Mouse (Mus musculus): ENCODE measurements around the gene Atxn3. TPM values are rescaled to one million over a fixed set of nuclear protein-coding genes. Genes with fewer than 3 reads are reported as not detected.

Gene Atxn3
- polyA plus RNA-seq, 1 experiment from 2014 or later = 13.6 TPM

- no peak for ATAC-seq
These were observed 53.1 kb downstream of the Atxn3 start for GRCm38 (mm10) chr12:101904906-101905305.

GRCm38 (mm10) chr12:101904170-101904569 is 53.9 kb downstream of the Atxn3 start:
- Histone ChIP-seq H3K4me3 (ENCODE audit: low read depth, low read length) (no peak overlapping the region), H3K9me3 (replicated peaks; ENCODE audit: control insufficient read depth, low read length, poor library complexity, severe bottlenecking) (no peaks in the 10 kb centered on the region), H3K36me3 (ENCODE audit: control insufficient read depth, insufficient read depth, low read length) (peaks cover 5% of the 10 kb centered on the region), H3K4me1 (ENCODE audit: control insufficient read depth, insufficient read depth, low read length) (no peaks in the 10 kb centered on the region), H3K9ac (ENCODE audit: low read depth, low read length) (no peak overlapping the region), H3K27ac (ENCODE audit: low read length) (no peak overlapping the region), H3K4me2 (ENCODE audit: low read length) (no peak overlapping the region), H3K27me3 (ENCODE audit: control insufficient read depth, insufficient read depth, low read depth, low read length) (no peaks in the 10 kb centered on the region)
- 93% methylated on average over 3 of the region's 3 CpGs for WGBS
- ATAC-seq = no peak

More at GRCm38 (mm10) chr12:101904906-101905305, 53.1 kb downstream of the Atxn3 start:
- Histone ChIP-seq H3K27me3 (ENCODE audit: control insufficient read depth, insufficient read depth, low read depth, low read length) (no peaks in the 10 kb centered on the region), H3K36me3 (ENCODE audit: control insufficient read depth, insufficient read depth, low read length) (peaks cover 5% of the 10 kb centered on the region), H3K4me1 (ENCODE audit: control insufficient read depth, insufficient read depth, low read length) (no peaks in the 10 kb centered on the region; the same call in 1 of the 2 replicates), H3K27ac (ENCODE audit: low read length) (no peak overlapping the region), H3K9me3 (replicated peaks; ENCODE audit: control insufficient read depth, low read length, poor library complexity, severe bottlenecking) (no peaks in the 10 kb centered on the region), H3K9ac (ENCODE audit: low read depth, low read length) (no peak overlapping the region), H3K4me2 (ENCODE audit: low read length) (no peak overlapping the region), H3K4me3 (ENCODE audit: low read depth, low read length) (no peak overlapping the region)
- 84% methylated on average over 4 of the region's 4 CpGs for WGBS

GRCm38 (mm10) chr12:101899671-101900245 is 58.3 kb downstream of the Atxn3 start:
- ATAC-seq = no peak
- Histone ChIP-seq H3K9me3 (replicated peaks; ENCODE audit: control insufficient read depth, low read length, poor library complexity, severe bottlenecking) (no peaks in the 10 kb centered on the region), H3K4me1 (ENCODE audit: control insufficient read depth, insufficient read depth, low read length) (no peaks in the 10 kb centered on the region), H3K27me3 (ENCODE audit: control insufficient read depth, insufficient read depth, low read depth, low read length) (no peaks in the 10 kb centered on the region), H3K4me3 (ENCODE audit: low read depth, low read length) (no peak overlapping the region), H3K36me3 (ENCODE audit: control insufficient read depth, insufficient read depth, low read length) (peaks cover 2% of the 10 kb centered on the region; the same call in 1 of the 2 replicates), H3K9ac (ENCODE audit: low read depth, low read length) (no peak overlapping the region), H3K27ac (ENCODE audit: low read length) (no peak overlapping the region), H3K4me2 (ENCODE audit: low read length) (no peak overlapping the region)
- WGBS = 91% methylated on average over 2 of the region's 2 CpGs

GRCm38 (mm10) chr12:101898966-101899365 is 59.1 kb downstream of the Atxn3 start:
- WGBS = 96% methylated on average over 8 of the region's 8 CpGs
- no peak for ATAC-seq
- Histone ChIP-seq H3K36me3 (ENCODE audit: control insufficient read depth, insufficient read depth, low read length) (0 out of 2 replicates have a peak, but pooled peaks cover 4% of the 10 kb centered on the region), H3K9ac (ENCODE audit: low read depth, low read length) (no peak overlapping the region), H3K4me1 (ENCODE audit: control insufficient read depth, insufficient read depth, low read length) (no peaks in the 10 kb centered on the region), H3K4me2 (ENCODE audit: low read length) (no peak overlapping the region), H3K27me3 (ENCODE audit: control insufficient read depth, insufficient read depth, low read depth, low read length) (no peaks in the 10 kb centered on the region), H3K4me3 (ENCODE audit: low read depth, low read length) (no peak overlapping the region), H3K9me3 (replicated peaks; ENCODE audit: control insufficient read depth, low read length, poor library complexity, severe bottlenecking) (no peaks in the 10 kb centered on the region), H3K27ac (ENCODE audit: low read length) (no peak overlapping the region)

GRCm38 (mm10) chr12:101897113-101897512 is 60.9 kb downstream of the Atxn3 start:
- no peaks in the 10 kb centered on the region for H3K4me1 ChIP-seq (ENCODE audit: control insufficient read depth, insufficient read depth, low read length)
- peaks cover 14% of the 10 kb centered on the region for H3K36me3 ChIP-seq (ENCODE audit: control insufficient read depth, insufficient read depth, low read length)
- no peak overlapping the region for H3K27ac ChIP-seq (ENCODE audit: low read length)
- no peak overlapping the region for H3K4me2 ChIP-seq (ENCODE audit: low read length)
- H3K4me3 ChIP-seq (ENCODE audit: low read depth, low read length) = no peak overlapping the region
- no peak overlapping the region for H3K9ac ChIP-seq (ENCODE audit: low read depth, low read length)
- H3K27me3 ChIP-seq (ENCODE audit: control insufficient read depth, insufficient read depth, low read depth, low read length) = no peaks in the 10 kb centered on the region
- no peak for ATAC-seq
- WGBS = 82% methylated on average over 7 of the region's 7 CpGs
- H3K9me3 ChIP-seq (replicated peaks; ENCODE audit: control insufficient read depth, low read length, poor library complexity, severe bottlenecking) = no peaks in the 10 kb centered on the region

GRCm38 (mm10) chr12:101893296-101893695 is 64.8 kb downstream of the Atxn3 start:
- no peak overlapping the region for H3K4me3 ChIP-seq (ENCODE audit: low read depth, low read length)
- no peaks in the 10 kb centered on the region for H3K4me1 ChIP-seq (ENCODE audit: control insufficient read depth, insufficient read depth, low read length)
- ATAC-seq = no peak
- 89% methylated on average over 8 of the region's 8 CpGs for WGBS
- no peak overlapping the region for H3K4me2 ChIP-seq (ENCODE audit: low read length)
- H3K27me3 ChIP-seq (ENCODE audit: control insufficient read depth, insufficient read depth, low read depth, low read length) = no peaks in the 10 kb centered on the region
- no peaks in the 10 kb centered on the region for H3K9me3 ChIP-seq (replicated peaks; ENCODE audit: control insufficient read depth, low read length, poor library complexity, severe bottlenecking)
- no peak overlapping the region for H3K9ac ChIP-seq (ENCODE audit: low read depth, low read length)
- H3K36me3 ChIP-seq (ENCODE audit: control insufficient read depth, insufficient read depth, low read length) = peaks cover 30% of the 10 kb centered on the region
- H3K27ac ChIP-seq (ENCODE audit: low read length) = no peak overlapping the region

GRCm38 (mm10) chr12:101892832-101893231 is 65.2 kb downstream of the Atxn3 start:
- no peak overlapping the region for H3K4me3 ChIP-seq (ENCODE audit: low read depth, low read length)
- WGBS = 97% methylated on average over 2 of the region's 2 CpGs
- H3K27me3 ChIP-seq (ENCODE audit: control insufficient read depth, insufficient read depth, low read depth, low read length) = no peaks in the 10 kb centered on the region
- no peak overlapping the region for H3K4me2 ChIP-seq (ENCODE audit: low read length)
- no peak overlapping the region for H3K9ac ChIP-seq (ENCODE audit: low read depth, low read length)
- peaks cover 30% of the 10 kb centered on the region for H3K36me3 ChIP-seq (ENCODE audit: control insufficient read depth, insufficient read depth, low read length)
- no peaks in the 10 kb centered on the region for H3K4me1 ChIP-seq (ENCODE audit: control insufficient read depth, insufficient read depth, low read length)
- no peak overlapping the region for H3K27ac ChIP-seq (ENCODE audit: low read length)
- ATAC-seq = no peak
- H3K9me3 ChIP-seq (replicated peaks; ENCODE audit: control insufficient read depth, low read length, poor library complexity, severe bottlenecking) = no peaks in the 10 kb centered on the region

GRCm38 (mm10) chr12:101891066-101891465 is 67.0 kb downstream of the Atxn3 start:
- peaks cover 31% of the 10 kb centered on the region for H3K36me3 ChIP-seq (ENCODE audit: control insufficient read depth, insufficient read depth, low read length)

GRCm38 (mm10) chr12:101889351-101889750 is 68.7 kb downstream of the Atxn3 start:
- Histone ChIP-seq H3K36me3 (ENCODE audit: control insufficient read depth, insufficient read depth, low read length) (peaks cover 35% of the 10 kb centered on the region), H3K9me3 (replicated peaks; ENCODE audit: control insufficient read depth, low read length, poor library complexity, severe bottlenecking) (no peaks in the 10 kb centered on the region), H3K4me2 (ENCODE audit: low read length) (no peak overlapping the region), H3K27ac (ENCODE audit: low read length) (no peak overlapping the region), H3K4me1 (ENCODE audit: control insufficient read depth, insufficient read depth, low read length) (no peaks in the 10 kb centered on the region), H3K9ac (ENCODE audit: low read depth, low read length) (no peak overlapping the region), H3K4me3 (ENCODE audit: low read depth, low read length) (no peak overlapping the region), H3K27me3 (ENCODE audit: control insufficient read depth, insufficient read depth, low read depth, low read length) (no peaks in the 10 kb centered on the region)
- no peak for ATAC-seq
- 95% methylated on average over 3 of the region's 3 CpGs for WGBS

More at GRCm38 (mm10) chr12:101891066-101891465, 67.0 kb downstream of the Atxn3 start:
- H3K4me1 ChIP-seq (ENCODE audit: control insufficient read depth, insufficient read depth, low read length) = no peaks in the 10 kb centered on the region
- H3K27ac ChIP-seq (ENCODE audit: low read length) = no peak overlapping the region
- no peak overlapping the region for H3K4me2 ChIP-seq (ENCODE audit: low read length)
- H3K27me3 ChIP-seq (ENCODE audit: control insufficient read depth, insufficient read depth, low read depth, low read length) = no peaks in the 10 kb centered on the region
- 86% methylated on average over 5 of the region's 5 CpGs for WGBS
- no peak overlapping the region for H3K4me3 ChIP-seq (ENCODE audit: low read depth, low read length)
- H3K9ac ChIP-seq (ENCODE audit: low read depth, low read length) = no peak overlapping the region
- no peaks in the 10 kb centered on the region for H3K9me3 ChIP-seq (replicated peaks; ENCODE audit: control insufficient read depth, low read length, poor library complexity, severe bottlenecking)
- ATAC-seq = no peak

Data from midbrain, embryonic 16.5 days (tissue).